Mouse (Mus musculus) mature B cell (primary cell): Measurements from ENCODE around the gene Pdxp.

Experiments used
- in situ Hi-C: fragments of 300-500 bp; cut with MboI; formaldehyde crosslinking; loops from 2 replicates; pipeline ENCODE4 v1.14.3; 2019

Gene Pdxp

DNA sequence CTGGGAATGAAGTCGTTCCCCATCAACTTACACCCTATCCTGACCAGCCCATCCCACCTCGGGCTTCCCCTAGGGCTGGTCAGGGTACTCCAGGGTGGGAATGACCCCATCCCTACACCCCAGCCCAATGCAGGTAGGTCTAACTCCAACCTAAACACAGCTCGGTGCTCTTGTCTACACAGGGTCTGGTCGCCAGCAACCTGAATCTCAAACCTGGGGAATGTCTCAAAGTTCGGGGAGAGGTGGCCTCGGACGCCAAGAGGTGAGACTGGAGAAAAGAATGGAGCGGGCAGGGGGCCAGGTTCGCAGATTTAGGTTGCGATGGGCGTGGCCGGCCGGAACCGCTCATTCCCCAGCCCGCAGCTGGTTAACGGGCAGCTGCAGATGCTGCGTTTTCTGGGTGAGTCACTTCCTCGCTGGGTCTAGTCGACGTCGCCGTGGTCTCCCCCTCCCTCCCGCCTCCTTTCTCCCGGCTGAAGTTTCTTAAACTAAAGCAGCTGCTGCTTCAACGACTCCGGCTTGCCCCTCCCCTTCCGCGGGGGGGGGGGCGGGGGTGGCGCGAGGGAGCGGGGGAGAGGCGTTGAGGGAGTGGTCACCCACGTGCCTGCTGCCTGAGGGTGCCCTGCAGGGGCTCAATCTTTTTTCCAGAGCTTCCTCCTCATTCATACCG, 14.2 kb downstream of the Pdxp start:
- in situ Hi-C loops = no loop called here

DNA sequence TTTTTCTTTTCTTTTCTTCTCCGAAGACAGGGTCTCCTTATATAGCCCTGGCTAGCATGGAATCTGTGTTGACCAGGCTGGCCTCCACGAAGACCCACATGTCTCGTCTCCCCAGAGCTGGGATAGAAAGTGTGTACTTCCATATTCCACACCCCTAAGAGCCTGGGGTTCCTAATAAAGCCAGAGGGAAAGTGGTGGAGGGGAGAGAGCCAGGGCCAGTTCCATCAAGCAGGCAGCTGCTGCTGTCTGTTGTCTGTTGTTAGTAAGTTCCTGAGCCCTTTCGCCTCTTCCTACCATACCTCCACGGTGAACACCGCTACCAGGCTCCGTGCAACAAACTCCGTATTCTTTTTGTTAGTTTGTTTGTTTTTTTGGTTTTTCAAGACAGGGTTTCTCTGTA, 14.8 kb downstream of the Pdxp start:
- in situ Hi-C loops = no loop called here

DNA sequence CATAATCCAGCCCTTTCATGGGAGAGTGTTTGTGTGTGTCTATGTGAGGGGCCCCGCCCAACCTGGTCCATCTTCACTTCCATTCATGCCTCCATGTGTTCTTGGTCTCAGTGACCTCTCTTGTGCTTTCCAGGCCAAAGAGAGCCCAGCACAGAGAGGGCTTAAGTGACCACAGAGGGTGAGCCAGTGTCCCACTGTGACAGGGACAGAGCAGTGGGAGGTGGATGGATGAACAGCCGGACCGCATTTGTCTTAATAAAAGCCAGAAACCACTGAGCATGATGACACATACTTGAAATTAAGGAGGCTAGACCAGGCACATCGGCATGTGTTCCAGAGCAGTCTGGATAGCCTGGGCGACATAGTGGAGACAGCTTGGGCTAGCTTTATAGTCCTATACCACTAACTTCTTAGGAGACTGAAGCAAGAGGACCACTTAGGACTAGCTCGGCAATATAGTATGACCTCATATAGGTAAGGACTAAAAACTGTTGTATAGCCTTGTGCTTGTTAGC, 16.5 kb downstream of the Pdxp start:
- in situ Hi-C loops = no loop called here

DNA sequence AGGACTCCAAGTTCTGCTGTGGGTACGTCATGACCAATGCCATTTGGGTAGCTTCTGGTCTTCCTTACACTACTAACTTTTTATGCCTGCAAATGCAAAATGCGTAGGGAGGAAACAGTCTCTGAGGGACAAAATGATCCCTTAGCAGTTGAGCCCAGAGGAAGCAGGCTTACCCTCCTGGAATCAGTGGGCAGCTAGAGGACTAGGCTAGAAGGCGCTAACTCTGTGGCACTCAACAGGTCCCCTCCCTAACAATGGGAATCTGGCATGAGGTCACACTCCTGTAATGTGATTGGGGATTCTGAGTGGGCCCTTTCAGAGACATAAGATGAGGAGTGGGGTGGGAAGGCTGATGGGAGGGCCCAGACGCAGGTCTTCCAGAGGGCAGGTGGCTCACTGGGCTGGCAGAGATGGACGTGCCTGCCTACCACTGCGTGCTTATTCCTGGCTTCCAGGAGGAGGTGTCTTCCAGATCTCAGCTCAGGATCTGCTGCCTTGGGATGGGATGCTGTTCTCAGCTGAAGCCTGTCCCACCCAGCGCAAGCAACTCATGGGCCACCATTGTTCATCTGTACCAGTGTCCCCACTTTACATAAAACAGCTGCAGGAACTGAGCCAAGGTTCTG, 17.2 kb downstream of the Pdxp start:
- in situ Hi-C loops = no loop called here

DNA sequence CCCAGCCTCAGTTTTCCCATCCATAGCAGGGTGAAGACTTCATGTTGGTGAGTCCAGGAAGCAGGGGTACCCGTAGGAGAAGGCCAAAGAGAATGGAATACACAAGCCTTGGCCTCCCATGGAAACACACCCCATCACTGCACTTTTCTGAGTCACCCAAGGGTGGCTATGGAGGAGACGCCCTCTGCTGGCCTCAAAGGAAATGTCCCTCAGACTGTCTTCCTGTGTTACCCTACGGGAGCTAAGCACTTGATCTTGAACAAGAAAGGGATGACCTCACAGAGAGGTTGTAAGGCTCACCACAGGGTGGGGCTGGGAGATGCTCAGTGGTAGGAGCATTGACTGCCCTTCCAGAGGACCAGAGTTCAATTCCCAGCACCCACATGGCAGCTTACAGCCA, 17.9 kb downstream of the Pdxp start:
- in situ Hi-C loops = no loop called here

DNA sequence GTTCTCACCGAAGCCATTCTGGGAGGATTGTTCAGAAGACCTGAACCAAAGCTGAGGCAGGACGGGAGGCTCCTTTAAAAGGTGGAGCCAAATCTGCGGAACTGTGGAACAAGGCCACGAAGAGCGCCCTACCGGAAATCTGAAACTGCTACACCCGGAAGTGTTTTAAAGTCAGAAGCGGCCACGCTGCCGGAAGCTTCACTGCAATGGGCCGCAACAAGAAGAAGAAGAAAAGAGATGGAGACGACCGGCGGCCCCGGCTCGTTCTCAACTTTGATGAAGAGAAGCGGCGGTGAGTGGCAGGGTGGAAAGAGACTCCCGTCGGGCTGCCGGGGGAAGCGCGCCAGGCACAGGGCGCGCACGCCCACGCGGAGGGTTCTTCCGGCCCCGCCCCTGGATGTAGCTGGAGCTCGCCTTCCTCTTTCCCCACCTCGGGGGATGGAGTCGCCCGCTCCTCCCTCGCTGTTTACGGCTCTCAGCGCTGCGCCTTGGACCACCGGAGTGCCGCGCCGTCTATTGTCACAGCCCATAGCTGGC, 21.1 kb downstream of the Pdxp start, which contains the start of gene Nol12:
TSS of gene Nol12 (plus strand) at position 150 of the 537 bp plus-strand sequence.
- in situ Hi-C loops = no loop called here

DNA sequence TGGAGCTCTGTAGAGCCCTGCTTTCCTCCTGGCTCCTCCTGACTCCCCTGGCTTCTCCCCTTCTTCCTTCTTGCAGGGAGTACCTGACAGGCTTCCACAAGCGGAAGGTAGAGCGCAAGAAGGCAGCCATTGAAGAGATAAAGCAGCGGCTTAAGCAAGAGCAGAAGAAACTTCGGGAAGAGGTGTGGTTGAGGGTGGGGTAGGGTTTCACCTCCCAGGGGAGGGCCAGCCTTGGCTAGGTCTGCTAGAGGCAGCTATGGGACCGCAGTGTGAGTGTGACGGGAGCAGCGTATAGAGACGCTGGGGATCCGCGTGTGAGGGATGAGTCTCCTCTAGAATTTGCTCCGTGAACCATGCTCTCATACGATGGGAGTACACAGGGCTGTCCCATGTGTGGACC, 22.7 kb downstream of the Pdxp start:
- in situ Hi-C loops = no loop called here

DNA sequence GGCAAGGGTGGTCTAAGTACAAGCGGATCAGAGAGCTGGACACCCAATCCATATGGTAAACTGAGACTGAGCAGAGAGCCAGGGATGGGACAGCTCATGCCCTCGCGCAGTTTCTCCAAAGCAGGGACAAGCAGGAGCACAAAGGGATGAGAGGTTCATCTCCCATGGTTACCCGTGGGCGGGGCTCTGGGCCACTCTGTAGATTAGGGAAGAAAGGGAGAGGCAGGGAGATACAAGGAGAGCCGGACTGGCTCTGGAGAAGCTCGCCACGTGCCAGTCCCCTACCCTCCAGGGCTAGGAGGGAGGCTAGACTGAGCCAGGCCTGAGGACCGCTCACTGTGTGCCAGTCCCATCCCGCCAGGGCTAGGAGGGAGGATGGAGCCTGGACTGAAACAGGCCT, 23.6 kb downstream of the Pdxp start:
- in situ Hi-C loops = no loop called here

DNA sequence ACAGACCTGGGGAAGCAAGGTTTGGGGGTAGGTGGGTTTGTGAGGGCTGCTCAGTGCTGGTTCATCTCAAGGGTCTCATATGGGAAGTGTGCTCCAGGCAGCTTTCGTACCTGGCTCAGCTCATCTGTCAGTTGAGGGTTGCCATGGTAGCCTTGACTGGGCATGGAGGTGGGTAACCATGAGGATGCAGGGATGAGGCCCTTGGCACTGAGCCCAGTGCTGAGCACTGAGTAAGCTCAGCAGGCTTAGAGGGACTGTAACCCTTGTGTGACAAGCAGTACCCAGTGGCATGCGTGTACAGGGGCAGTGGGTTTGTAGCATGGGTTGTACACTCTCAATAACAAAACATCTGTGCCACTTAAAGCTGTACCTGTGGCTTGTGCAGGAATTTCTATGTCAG, 24.2 kb downstream of the Pdxp start:
- in situ Hi-C loops = no loop called here

DNA sequence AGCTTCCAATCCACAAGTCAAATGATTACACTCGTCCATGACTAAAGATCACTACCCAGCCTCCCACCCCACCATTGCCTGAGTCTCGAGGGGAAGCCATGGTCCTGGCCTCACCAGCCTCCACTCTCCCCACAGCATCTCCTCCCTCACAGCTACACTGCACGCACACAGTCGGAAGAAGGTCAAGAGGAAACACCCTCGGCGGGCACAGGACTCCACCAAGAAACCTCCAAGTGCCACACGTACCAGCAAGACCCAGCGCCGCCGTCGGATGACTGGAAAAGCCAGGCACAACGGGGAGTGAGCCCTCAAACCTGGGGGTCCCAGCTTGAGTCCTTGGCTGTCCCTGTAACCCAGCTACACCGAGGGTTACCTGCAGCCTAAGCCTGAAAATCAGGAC, 26.6 kb downstream of the Pdxp start:
- in situ Hi-C loops = no loop called here

DNA sequence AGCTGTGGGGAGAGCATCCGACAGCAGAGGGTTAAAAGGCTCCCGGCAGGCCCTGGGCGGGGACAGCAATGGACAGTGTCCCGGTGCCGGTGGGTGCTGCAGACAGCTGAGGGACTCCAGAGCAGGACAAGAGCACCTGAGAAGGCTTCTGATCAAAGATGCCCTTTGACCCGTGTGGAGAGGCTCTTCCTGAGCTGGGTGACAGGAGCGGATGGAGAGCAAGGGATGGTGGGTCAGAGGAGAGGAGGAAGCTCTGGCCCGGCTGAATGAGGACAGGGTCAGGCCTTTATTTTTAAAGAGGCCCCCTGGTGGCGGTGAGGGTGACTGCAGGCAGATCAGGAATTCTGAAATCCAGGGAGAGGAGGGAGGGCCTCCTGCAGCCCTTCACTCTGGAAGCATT, 28.9 kb downstream of the Pdxp start:
- in situ Hi-C loops = no loop called here

DNA sequence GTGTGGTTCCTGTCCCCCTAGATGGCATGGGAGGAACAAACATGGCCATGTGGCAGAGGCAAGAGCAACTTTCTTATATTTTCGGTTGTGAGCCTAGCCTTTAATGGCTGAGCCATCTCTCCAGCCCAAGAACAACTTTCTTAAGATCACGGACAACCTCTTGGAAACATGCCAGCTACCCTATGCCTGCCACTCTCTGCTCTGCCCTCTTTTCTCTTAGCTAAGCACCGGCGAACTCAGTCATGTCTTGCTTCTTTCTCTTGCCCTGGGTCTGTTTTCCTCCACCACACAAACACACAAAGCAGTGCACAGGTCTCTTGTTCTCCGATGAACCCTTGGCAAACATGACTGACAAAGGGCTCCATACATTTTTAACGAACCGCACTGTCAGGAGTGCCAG, 32.5 kb downstream of the Pdxp start:
- in situ Hi-C loops = no loop called here

DNA sequence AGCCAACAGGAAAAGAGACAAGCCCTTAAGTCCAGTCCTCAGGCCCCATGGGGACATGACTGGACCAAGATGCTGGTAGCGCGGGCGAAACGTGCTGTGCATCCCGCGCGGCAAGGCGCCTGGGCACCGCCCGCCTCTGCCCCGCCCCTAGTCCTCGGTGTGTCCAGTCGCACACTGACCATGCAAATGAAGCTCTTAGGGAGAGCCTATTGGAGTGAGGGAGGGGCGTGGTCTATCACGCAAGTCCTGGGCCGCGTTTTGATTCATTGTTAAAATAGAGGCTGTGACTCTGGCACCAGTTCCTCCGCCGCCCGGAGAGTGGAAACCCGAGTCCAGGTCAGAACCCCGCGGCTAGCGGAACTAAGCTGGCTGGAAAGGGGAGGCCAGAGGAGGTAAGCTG, 33.9 kb downstream of the Pdxp start, which contains the start of gene Triobp:
TSS of gene Triobp (plus strand) at position 68 of the 400 bp plus-strand sequence.
- in situ Hi-C loops = no loop called here

DNA sequence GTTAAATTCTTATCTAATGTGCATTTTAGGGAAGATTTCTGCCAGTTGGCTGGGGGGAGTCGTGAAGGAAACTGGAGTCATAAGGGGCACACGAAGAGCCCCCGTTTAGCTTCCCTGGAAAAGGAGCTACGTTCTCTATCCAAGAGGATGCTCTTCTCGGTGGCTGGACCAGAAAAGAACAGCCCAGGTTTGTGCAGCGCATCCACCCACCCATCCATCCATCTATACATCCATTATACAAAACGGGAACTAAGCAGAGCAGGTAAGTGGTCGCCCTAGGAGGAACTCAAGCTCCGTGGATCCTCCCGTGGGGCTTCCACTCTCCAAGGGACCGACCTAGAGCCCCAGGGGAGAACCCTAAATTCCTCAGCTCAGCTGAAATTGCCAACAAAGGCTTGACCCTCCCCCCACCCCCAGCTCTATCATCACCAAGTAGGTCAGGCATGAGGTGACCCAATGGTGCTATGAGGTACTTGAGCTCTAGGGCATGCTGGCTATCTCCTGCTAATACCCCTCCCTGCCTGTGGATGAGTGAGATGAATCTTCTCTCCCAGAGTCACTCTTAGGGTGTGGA, 34.5 kb downstream of the Pdxp start:
- in situ Hi-C loops = no loop called here

DNA sequence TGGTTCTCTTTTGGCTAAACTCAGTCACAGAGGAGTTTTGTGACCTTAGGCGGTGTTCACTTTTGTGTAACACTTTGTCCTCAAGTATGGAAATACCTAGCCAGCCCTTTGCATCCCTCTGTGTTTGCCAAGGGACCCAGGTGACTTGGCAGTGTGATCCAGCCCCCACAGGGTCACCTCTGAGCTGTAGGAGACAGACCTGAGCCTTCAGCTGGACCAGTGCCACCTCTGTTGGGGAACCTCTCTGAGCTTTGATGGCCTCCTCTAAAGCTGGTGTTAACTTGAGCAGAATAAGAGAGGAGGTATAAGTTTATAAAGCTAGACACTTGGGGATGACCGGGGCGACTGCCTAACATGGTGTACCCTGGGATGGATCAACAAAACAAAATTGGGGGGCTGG, 35.2 kb downstream of the Pdxp start:
- in situ Hi-C loops = no loop called here

DNA sequence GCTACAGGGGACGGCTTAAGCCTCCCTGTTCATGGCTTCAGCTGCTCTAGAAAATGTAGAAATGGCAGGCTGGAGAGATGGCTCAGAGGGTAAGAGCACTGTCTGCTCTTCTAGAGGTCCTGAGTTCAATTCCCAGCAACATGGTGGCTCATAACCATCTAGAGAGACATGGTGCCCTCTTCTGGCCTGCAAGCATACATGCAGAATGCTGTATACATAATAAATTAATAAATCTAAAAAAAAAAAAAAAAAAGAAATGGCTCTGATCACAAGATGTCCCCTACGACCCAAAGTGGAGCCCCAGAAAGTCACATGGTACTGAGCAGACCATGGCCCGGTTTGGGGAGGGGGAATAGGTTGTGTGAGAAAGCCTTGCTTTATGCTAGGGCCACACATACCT, 41.9 kb downstream of the Pdxp start:
- in situ Hi-C loops = no loop called here

DNA sequence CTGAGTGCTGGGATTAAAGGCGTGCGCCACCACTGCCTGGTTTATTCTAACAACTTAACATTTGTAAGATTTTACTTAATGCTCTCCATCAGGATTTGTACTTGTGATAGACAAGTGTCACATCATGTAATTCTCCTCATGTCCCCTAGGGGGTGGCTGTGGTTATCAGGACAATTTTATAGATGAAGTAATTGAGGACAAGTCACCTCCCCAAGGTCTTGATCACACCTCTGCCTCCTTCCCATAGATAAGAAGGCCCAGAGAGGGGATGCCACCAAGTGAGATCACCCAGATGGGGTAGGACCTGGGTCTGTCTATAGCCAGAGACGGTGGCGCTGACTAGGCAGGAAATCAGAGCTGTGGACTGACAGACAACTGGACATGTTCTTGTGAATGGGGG, 42.6 kb downstream of the Pdxp start:
- in situ Hi-C loops = no loop called here

DNA sequence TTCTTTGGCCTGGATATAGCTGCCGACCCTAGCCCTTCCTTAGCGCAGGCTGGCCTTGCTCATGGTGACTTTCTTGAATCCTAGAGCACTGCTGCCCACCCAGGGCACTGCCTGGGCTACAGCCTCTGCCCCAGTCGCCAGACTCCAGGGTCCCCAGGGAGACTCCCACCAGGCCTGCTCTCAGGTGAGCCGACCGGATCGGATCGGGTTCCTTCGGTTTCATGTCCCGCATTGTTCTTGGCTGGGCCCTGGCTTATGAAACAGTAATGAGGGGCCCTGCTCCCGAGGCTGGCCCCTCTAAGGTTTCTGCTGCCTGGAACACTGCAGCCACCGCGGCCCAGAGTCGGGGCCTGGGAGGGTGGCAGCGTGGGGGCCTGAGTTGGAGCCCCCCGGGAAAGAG, 43.3 kb downstream of the Pdxp start:
- in situ Hi-C loops = no loop called here

DNA sequence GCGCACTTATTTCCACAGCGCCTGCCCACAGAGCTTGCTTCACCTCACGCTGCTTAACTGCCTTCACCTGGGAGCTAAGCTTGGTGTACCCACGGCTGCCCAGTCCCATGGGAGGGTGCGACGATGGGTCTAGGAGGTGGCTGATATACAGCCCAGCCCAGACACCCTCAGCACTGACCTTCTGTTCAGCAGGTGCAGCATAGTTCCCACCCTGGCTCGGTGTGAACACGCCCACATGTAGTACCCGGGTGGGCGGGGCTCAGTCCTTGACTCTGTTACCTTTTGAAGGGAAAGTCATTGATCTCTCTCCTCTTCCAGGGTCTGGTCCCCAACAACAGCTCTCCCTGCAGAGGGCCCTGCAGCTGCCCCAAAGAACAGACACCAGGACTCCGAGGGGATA, 45.8 kb downstream of the Pdxp start:
- in situ Hi-C loops = no loop called here

DNA sequence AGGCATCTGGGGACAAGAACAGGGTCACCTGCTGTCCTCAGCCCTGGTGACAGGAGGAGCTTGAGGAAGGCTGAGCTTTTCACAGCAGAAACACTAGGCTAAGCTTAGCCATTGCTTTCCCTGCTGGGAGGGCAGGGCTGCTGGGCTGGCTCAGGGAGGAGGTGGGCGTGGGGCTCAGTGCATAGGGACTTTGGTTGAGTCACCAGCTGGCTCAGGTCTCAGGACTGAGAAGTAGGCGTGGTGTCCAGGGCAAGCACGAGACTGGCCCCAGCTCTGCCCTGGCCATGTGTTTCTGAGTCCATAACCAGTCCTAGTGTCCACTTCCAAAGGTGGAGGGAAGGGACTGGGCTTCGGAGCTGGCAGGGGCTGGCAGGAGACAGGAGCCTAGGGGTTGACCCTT, 46.4 kb downstream of the Pdxp start:
- in situ Hi-C loops = no loop called here

DNA sequence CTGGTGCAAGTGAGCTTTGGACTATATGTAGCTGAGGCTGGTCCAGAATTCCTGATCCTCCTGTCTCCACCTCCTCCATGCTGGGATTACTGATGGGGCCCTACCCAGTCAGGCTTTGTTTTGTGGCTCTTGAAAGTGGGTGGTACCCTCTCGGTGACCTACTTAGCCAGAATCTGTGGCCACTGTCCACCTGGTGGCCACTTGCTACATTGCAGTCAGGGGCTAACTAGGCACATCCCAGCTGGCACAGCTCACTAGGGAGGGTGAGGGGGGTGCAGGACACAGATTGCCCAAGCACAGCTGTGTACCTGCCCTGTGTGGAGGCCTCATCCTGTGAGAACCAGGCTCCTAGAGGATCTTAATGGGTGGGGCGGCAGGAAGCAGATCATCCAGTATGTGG, 49.2 kb downstream of the Pdxp start:
- in situ Hi-C loops = no loop called here
